Mouse (Mus musculus) MEL-GATA-1-ER (cell line): ENCODE measurements around the gene Olfr1274-ps.
"Not testable (repeated sequence)": the region's sequence is repeated elsewhere in the genome, so short reads cannot be mapped to it uniquely, and the experiment has no call there.

Experiments used
- DNase-seq: peaks from one replicate; pipeline ENCODE4 v3.0.0-alpha.2; 2012; ENCODE audit warnings: low read depth; ENCODE audit errors: extremely low read depth

Olfr1274-ps gene

DNA sequence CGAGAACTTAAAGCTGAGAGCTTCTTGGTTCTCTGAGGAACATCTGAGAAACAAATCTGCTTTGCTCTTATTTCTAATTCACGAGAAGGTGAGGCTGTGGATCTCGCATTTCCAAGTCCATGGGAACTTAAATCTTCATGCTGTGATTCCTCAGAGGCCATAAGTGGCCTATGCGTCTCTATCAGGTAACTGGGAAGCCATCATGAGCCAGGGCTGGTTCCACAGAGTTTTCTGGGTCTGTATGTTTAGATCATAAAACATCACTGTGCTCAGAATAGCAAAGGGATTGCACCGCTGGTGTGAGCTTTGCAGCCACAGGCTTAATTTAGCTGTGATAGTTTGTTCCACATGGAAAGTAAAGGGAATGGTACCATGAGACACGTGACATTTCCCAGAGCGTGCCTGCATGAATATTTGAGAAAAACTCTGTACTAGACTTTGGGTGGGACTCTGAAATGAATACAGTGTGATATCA lies at the start of gene Olfr1274-ps:
Gene Olfr1274-ps (plus strand): TSS at position 51 of the 475 bp plus-strand sequence.
- not testable (repeated sequence) for DNase-seq

DNA sequence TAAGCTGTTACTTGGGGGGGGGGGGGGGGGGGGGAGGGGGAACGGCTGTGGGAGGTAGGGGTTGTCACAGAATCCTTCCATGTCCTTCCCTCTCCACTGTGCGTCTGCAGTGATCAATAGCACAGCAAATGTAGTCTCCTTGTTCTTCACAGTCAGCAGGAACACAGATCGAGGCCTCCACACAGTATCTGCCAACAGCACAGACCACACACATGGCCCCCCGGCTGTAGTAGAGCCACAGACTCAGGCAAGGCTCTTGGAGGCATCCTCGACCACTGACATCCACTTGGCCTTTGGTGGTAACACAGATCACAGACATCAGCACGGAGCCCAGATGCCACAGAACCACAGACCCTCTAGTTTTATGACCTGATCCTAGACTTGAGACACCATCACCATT lies 47.4 kb upstream of the Olfr1274-ps start:
- DNase-seq, result not testable (repeated sequence)

DNA sequence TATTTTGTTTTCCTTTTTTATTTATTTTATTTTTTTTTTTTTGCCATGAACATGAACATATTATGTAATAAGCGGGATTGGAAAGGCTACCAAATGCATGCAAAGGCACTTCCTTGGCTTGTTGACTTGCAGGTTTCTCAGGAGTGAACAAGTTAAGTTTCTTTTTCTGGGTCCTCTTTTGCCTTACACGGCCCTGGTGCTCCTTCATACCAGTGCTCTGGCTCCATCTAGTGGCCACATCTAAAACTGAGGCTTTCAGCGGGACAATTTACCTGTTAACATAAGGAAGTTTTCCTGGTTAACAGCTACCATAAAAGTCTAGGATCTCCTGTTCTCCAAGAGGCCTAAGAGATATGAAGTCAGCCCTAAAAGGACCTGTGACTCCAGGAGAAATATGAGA lies 46.9 kb upstream of the Olfr1274-ps start:
- DNase-seq, result not testable (repeated sequence)

DNA sequence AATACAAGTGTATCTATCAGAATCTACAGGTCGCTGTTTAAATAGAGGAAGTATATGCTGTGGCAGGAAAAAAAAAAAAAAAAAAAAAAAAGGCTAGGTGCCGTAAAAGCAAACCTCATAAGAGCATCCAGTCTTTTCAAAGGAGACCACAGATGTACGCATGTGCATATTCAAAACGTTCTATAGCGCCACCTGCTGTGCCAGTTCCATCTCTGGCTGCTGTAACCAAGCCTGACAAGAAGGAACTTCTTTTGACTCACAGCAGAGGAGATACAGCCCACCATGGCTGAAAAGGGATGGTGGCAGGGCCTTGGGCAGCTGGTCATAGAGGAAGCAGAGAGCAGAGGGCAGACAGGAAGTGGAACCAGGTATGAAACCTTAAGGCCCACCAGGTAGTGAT lies 39.3 kb upstream of the Olfr1274-ps start:
- not testable (repeated sequence) for DNase-seq

DNA sequence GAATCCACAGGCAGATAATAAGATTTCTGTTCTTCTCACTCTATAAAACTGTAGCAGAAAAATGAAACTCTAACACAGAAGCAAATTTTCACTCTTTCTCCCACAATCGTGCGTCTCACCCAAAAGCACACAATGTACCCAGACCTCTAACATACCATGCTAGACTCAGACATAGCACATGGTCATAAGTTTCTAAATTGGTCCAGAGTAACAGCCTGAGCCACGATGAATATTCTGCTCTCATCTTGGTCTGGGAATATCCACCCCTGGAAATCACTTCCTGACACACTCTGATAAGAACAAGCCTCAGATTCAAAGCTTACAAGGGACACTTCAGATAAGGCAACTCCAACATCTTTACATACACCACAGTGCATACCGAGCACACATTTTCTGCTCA lies 38.3 kb upstream of the Olfr1274-ps start:
- not testable (repeated sequence) for DNase-seq

DNA sequence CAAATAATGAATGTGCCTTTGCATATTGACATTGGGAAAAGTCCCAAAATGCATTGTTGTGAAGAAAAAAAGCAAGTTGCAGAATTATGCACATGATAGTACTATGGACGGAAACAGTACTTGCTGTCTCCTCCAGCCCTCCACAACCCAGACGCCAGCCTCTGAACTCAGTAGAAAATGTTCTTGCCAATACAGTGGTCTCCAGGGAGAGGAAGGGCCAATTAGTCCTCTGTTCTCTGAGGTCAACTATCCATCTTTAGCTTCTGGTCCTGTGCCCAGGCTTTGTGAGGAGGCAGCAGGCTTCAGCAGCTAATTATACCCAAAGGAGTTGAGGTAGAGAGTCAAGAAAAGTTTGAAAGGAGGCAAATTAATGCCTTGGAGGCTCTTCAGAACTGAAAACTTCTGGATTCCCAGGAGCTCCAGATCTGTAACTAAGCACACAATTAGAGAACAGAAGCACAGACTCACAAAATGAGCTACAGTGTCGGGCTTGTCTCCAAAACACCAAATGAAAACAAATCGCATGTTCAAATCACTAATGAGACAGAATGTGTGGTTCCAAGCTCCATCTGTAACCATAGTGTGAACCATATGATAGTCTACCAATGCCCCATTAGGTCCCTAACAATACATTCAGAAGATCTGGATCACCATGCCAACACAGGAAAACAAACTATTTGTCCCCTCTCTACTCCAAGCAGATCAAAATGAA lies 15.8 kb downstream of the Olfr1274-ps start:
- not testable (repeated sequence) for DNase-seq

DNA sequence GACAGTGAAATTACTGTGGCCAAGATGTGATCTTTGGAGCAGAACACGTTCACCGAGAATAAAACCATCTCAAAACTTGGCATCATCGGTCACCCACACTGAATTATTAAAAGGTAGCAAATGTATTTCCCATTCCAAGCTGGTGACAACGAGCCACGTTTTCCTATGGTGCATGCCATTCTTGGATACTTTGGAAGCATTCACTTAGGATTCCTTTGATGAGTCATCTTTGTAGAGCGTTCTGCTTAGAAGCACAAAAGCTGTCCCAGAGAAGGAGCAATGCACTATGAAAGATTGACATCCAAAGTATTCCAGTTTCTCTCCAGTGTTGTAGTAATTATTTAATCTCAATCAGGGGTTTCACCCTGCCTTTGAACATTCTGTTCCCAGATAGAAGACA lies 23.8 kb downstream of the Olfr1274-ps start:
- not testable (repeated sequence) for DNase-seq

DNA sequence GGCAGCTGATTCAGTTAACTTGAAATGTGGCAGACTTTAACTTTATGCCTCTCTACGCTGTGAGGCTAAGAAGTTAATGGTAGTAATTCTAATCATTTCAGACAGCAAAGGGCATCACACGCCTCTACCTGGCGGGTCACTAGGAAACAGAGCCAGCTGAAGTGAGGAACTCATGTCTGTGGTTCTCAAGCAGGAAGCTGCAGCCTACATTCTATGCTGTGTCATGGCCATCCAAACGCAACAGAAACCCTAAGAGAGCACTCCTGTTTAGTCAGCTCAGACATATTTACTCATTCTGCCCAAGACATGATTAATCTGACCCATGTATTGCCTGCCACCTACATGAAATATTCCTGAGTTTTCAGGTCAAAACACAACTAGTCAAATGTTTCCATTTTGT lies 26.5 kb downstream of the Olfr1274-ps start:
- not testable (repeated sequence) for DNase-seq

DNA sequence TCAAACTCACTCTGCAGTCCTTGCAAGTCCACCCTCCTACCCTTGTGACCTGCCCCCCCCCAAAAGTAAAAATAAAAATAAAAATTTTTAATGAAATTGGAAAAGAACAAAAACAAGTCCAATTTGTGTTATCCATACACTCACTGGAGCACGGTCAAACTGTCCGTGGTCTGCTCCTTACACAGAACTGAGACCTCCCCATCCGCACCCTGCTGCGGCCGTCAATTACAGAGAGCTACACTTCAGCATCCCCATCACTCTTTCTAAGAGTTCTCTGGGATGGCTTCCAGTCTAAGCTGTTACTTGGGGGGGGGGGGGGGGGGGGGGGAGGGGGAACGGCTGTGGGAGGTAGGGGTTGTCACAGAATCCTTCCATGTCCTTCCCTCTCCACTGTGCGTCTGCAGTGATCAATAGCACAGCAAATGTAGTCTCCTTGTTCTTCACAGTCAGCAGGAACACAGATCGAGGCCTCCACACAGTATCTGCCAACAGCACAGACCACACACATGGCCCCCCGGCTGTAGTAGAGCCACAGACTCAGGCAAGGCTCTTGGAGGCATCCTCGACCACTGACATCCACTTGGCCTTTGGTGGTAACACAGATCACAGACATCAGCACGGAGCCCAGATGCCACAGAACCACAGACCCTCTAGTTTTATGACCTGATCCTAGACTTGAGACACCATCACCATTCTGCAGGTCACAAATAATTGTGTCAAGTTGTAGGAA lies 30.7 kb downstream of the Olfr1274-ps start:
- not testable (repeated sequence) for DNase-seq

DNA sequence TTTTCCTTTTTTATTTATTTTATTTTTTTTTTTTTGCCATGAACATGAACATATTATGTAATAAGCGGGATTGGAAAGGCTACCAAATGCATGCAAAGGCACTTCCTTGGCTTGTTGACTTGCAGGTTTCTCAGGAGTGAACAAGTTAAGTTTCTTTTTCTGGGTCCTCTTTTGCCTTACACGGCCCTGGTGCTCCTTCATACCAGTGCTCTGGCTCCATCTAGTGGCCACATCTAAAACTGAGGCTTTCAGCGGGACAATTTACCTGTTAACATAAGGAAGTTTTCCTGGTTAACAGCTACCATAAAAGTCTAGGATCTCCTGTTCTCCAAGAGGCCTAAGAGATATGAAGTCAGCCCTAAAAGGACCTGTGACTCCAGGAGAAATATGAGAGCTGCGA lies 31.3 kb downstream of the Olfr1274-ps start:
- DNase-seq, result not testable (repeated sequence)

DNA sequence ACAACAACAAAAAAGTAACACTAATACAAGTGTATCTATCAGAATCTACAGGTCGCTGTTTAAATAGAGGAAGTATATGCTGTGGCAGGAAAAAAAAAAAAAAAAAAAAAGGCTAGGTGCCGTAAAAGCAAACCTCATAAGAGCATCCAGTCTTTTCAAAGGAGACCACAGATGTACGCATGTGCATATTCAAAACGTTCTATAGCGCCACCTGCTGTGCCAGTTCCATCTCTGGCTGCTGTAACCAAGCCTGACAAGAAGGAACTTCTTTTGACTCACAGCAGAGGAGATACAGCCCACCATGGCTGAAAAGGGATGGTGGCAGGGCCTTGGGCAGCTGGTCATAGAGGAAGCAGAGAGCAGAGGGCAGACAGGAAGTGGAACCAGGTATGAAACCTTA lies 39.0 kb downstream of the Olfr1274-ps start:
- DNase-seq, result not testable (repeated sequence)

DNA sequence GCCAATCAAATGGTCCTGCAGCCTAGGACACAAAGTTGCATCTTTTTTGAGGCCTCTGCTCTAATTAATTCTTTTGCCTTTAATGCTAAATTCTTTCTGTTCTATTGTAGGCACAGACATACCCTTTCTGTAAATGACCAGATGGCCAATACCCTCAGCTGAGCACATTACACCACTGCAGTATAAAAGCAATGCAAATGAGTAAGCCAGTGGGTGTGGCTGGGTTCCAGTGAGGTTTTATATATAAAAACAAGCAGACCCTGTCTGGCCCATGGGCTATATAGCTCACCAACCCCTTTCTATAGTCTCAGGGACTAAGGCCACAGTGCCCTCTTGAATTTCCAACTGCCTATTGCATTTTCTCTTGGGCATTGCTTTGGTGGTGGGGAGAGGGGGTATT lies 41.7 kb downstream of the Olfr1274-ps start:
- DNase-seq, result not testable (repeated sequence)

DNA sequence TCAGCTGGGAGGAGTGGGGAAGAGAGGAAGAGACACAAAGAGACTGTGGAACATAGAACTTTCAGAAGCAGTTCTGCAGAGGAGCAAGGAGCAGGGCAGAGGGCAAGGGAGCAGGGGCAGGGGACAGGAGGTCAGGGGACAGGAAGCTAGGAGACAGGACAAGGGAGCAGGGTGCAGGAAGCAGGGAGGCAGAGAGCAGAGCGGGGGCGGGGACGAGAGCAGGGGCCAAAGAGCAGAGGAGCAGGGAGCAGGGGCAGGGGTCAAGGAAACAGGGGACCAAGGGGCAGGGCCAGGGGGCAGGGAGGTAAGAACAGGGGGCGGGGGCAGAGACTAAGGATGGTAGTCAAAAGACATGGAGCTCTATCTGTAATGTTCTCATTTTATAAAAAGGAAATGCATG lies 43.3 kb downstream of the Olfr1274-ps start:
- not testable (repeated sequence) for DNase-seq

DNA sequence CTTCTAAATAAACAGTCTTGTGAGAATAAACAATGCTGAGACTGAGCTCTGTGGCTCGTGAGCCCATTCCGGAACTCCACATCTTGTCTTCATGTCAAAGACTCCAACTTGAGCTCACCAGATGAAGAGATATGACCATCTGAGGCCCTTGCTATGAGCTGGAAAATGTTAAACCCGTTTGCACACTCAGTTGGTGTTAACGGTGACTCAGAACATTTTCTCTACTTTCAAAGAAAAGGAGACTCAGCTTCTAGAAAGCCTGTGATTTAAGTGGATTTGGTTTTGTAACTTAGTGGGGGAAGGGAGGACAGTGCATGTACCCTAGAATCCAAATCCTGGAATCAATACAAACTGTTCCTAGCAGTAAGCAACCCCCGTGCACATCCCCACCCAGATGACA lies 45.3 kb downstream of the Olfr1274-ps start:
- DNase-seq, result no peak

DNA sequence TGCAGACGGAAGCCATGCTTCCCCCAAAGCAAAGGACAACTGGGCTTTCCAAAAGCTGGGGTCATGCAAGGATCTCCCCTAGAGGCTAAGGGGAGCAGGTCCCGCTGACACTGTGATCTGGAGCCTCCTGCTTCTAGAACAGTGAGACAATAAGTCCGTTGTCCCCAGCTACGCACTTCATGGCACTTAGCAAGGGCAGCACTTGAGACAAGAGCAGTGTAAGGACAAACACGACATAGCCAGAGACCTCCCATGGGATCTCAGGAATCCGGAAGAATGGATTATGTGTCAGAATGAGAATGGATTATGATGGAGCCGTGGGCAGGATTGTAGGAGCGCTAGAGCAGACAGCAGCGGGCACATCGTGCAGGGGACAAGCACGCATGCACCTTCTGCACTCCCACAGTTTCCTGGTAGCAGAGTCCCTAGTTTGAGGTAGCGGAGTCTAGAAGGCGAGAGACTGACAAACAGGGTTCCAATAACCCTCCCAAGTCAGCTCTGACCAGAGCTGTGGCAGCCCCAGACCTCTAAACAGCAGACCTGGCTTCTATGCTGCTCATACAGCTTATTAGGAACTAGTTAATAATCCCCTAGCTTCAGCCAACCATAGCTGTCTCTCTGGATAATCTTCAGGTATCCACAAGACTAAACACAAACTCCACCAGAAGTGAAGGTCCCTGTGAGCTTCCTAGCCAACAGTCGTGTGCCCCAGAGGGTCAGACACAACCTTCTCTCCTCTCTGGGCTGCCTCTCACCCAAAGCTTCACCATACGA lies 50.7 kb downstream of the Olfr1274-ps start:
- no peak for DNase-seq

DNA sequence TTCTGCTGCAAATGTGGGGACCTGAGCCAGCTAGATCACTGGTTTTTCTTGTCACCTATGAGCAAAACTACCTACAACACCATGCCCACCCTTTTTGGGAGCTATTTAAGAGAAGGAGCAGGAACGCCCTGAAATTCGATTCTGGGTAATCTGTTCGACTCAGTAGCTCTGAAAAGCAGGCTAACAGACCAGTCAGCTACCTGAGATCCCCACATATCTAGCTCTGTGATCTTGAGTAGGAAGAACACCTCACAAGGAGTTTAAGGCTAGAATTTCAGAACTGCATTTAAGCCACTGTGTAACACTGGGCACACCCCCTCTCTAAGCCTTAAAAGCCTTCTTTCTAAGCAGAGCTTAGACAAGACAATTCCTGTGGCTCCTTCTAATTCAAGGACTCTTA lies 53.9 kb downstream of the Olfr1274-ps start:
- no peak for DNase-seq
